Mouse (Mus musculus): Measurements from ENCODE around the gene Abca13.

GRCm38 (mm10) chr11:9146115-9146514 lies 45.6 kb upstream of the Abca13 start:
- no peak for TF ChIP-seq POLR2A (IDR thresholded peaks at IDR 0.05; ENCODE audit: extremely low read depth, insufficient read depth, low read length)
- no peak for TF ChIP-seq CTCF (IDR thresholded peaks at IDR 0.05; ENCODE audit: low read depth, low read length)
